Mouse (Mus musculus): ENCODE measurements around the gene Nucb1. TPM values are rescaled to one million over a fixed set of nuclear protein-coding genes. Genes with fewer than 3 reads are reported as not detected.

The Nucb1 gene
- polyA plus RNA-seq, 1 experiment from 2014 or later: 106 TPM

Small RNA genes lying within 50 kb of the gene (microRNA-seq; reads per million reads assigned to microRNA genes)
- gene Gm22133: not detected

Other genes with a start within 250 kb of the Nucb1 start
- not detected in 2 replicates for gene Slc6a21, start 232.9 kb downstream of the Nucb1 start, polyA plus RNA-seq (2016; fragmentation: Nextera tagmentation; extraction: Ambion mirVana)
- gene Trpm4, start 176.6 kb downstream of the Nucb1 start, polyA plus RNA-seq (2016; fragmentation: Nextera tagmentation; extraction: Ambion mirVana): 7.9 and 8.2 TPM in 2 replicates
- 0.24 TPM in 1 of 2 replicates, not detected in the other for gene Hrc, start 175.1 kb downstream of the Nucb1 start, polyA plus RNA-seq (2016; fragmentation: Nextera tagmentation; extraction: Ambion mirVana)
- gene Ppfia3, start 143.4 kb downstream of the Nucb1 start, polyA plus RNA-seq (2016; fragmentation: Nextera tagmentation; extraction: Ambion mirVana): 15.0 and 15.4 TPM in 2 replicates
- gene Lin7b, start 139.8 kb downstream of the Nucb1 start, polyA plus RNA-seq (2016; fragmentation: Nextera tagmentation; extraction: Ambion mirVana): 2.6 and 2.9 TPM in 2 replicates
- gene Snrnp70, start 114.7 kb downstream of the Nucb1 start, polyA plus RNA-seq (2016; fragmentation: Nextera tagmentation; extraction: Ambion mirVana): 294 and 300 TPM in 2 replicates
- not detected in 2 replicates for gene Kcna7, start 104.8 kb downstream of the Nucb1 start, polyA plus RNA-seq (2016; fragmentation: Nextera tagmentation; extraction: Ambion mirVana)
- 0.22 and 0.43 TPM in 2 replicates for gene Ntf5, start 96.7 kb downstream of the Nucb1 start, polyA plus RNA-seq (2016; fragmentation: Nextera tagmentation; extraction: Ambion mirVana)
- not detected in 2 replicates for gene Lhb, start 89.6 kb downstream of the Nucb1 start, polyA plus RNA-seq (2016; fragmentation: Nextera tagmentation; extraction: Ambion mirVana)
- gene Gys1, start 75.6 kb downstream of the Nucb1 start, polyA plus RNA-seq (2016; fragmentation: Nextera tagmentation; extraction: Ambion mirVana): 29.7 and 32.4 TPM in 2 replicates
- gene Ruvbl2, start 72.3 kb downstream of the Nucb1 start, polyA plus RNA-seq (2016; fragmentation: Nextera tagmentation; extraction: Ambion mirVana): 140 and 153 TPM in 2 replicates
- gene Ftl1, start 50.5 kb downstream of the Nucb1 start, polyA plus RNA-seq (2016; fragmentation: Nextera tagmentation; extraction: Ambion mirVana): 5,715 and 6,077 TPM in 2 replicates
- gene Bax, start 43.5 kb downstream of the Nucb1 start, polyA plus RNA-seq (2016; fragmentation: Nextera tagmentation; extraction: Ambion mirVana): 241 and 250 TPM in 2 replicates
- 0.22 TPM in 2 replicates for gene Tulp2, start 28.5 kb downstream of the Nucb1 start, polyA plus RNA-seq (2016; fragmentation: Nextera tagmentation; extraction: Ambion mirVana)
- gene Gm45808, start 23.6 kb downstream of the Nucb1 start, polyA plus RNA-seq (2016; fragmentation: Nextera tagmentation; extraction: Ambion mirVana): not detected in 2 replicates
- 3.2 and 3.6 TPM in 2 replicates for gene Dhdh, start 21.6 kb downstream of the Nucb1 start, polyA plus RNA-seq (2016; fragmentation: Nextera tagmentation; extraction: Ambion mirVana)
- 15.4 and 18.5 TPM in 2 replicates for gene Ppp1r15a, start 15.9 kb upstream of the Nucb1 start, polyA plus RNA-seq (2016; fragmentation: Nextera tagmentation; extraction: Ambion mirVana)
- gene Plekha4, start 15.9 kb upstream of the Nucb1 start, polyA plus RNA-seq (2016; fragmentation: Nextera tagmentation; extraction: Ambion mirVana): 0.70 and 0.96 TPM in 2 replicates
- gene Hsd17b14, start 44.5 kb upstream of the Nucb1 start, polyA plus RNA-seq (2016; fragmentation: Nextera tagmentation; extraction: Ambion mirVana): 0.78 TPM in 1 of 2 replicates, not detected in the other
- gene Bcat2, start 59.7 kb upstream of the Nucb1 start, polyA plus RNA-seq (2016; fragmentation: Nextera tagmentation; extraction: Ambion mirVana): 23.2 and 23.8 TPM in 2 replicates
- gene Fgf21, start 105.1 kb upstream of the Nucb1 start, polyA plus RNA-seq (2016; fragmentation: Nextera tagmentation; extraction: Ambion mirVana): not detected in 2 replicates
- not detected in 2 replicates for gene Fut1, start 106.9 kb upstream of the Nucb1 start, polyA plus RNA-seq (2016; fragmentation: Nextera tagmentation; extraction: Ambion mirVana)
- 0.18 and 0.31 TPM in 2 replicates for gene Izumo1, start 111.4 kb upstream of the Nucb1 start, polyA plus RNA-seq (2016; fragmentation: Nextera tagmentation; extraction: Ambion mirVana)
- 10.7 and 11.6 TPM in 2 replicates for gene Rasip1, start 117.1 kb upstream of the Nucb1 start, polyA plus RNA-seq (2016; fragmentation: Nextera tagmentation; extraction: Ambion mirVana)
- 2.3 and 2.7 TPM in 2 replicates for gene Mamstr, start 129.6 kb upstream of the Nucb1 start, polyA plus RNA-seq (2016; fragmentation: Nextera tagmentation; extraction: Ambion mirVana)
- 0.10 and 0.33 TPM in 2 replicates for gene Fut2, start 156.0 kb upstream of the Nucb1 start, polyA plus RNA-seq (2016; fragmentation: Nextera tagmentation; extraction: Ambion mirVana)
- gene Ntn5, start 173.6 kb upstream of the Nucb1 start, polyA plus RNA-seq (2016; fragmentation: Nextera tagmentation; extraction: Ambion mirVana): 0.31 TPM in 1 of 2 replicates, not detected in the other
- 0.79 and 0.80 TPM in 2 replicates for gene Sec1, start 184.0 kb upstream of the Nucb1 start, polyA plus RNA-seq (2016; fragmentation: Nextera tagmentation; extraction: Ambion mirVana)
- gene Car11, start 189.4 kb upstream of the Nucb1 start, polyA plus RNA-seq (2016; fragmentation: Nextera tagmentation; extraction: Ambion mirVana): 17.0 and 18.8 TPM in 2 replicates
- 4.5 and 4.6 TPM in 2 replicates for gene Dbp, start 194.7 kb upstream of the Nucb1 start, polyA plus RNA-seq (2016; fragmentation: Nextera tagmentation; extraction: Ambion mirVana)
- 688 and 721 TPM in 2 replicates for gene Rpl18, start 205.1 kb upstream of the Nucb1 start, polyA plus RNA-seq (2016; fragmentation: Nextera tagmentation; extraction: Ambion mirVana)
- gene Sphk2, start 207.6 kb upstream of the Nucb1 start, polyA plus RNA-seq (2016; fragmentation: Nextera tagmentation; extraction: Ambion mirVana): 24.0 and 25.8 TPM in 2 replicates
- 1.3 and 1.6 TPM in 2 replicates for gene Fam83e, start 210.8 kb upstream of the Nucb1 start, polyA plus RNA-seq (2016; fragmentation: Nextera tagmentation; extraction: Ambion mirVana)
- gene Spaca4, start 215.4 kb upstream of the Nucb1 start, polyA plus RNA-seq (2016; fragmentation: Nextera tagmentation; extraction: Ambion mirVana): not detected in 2 replicates

Measured in midbrain, embryonic 12.5 days (tissue).